Mouse (Mus musculus): ENCODE results near the gene Mtx3.

Gene Mtx3

DNA sequence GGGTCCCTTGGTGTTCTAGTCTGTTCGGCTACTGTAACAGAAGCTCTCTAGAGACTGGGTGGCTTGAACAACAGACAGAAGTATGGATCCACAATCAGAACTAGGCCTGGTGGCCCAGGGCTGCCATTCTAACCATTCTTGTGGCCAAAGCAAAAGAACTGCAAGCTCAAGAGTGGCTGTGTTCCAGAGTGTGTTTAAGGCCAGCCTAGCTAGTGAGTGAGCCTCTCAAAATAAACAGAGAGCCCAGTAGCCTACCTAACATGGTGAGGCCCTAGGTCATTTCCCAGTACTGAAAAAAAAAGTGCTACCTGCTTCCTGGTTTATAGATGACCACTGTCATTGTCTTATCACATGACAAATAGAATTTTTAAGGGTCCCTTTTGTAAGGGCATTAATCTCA is 39.6 kb downstream of the Mtx3 start:
- DNase-seq (ENCODE audit: low spot score in 2 of 2): no peak

DNA sequence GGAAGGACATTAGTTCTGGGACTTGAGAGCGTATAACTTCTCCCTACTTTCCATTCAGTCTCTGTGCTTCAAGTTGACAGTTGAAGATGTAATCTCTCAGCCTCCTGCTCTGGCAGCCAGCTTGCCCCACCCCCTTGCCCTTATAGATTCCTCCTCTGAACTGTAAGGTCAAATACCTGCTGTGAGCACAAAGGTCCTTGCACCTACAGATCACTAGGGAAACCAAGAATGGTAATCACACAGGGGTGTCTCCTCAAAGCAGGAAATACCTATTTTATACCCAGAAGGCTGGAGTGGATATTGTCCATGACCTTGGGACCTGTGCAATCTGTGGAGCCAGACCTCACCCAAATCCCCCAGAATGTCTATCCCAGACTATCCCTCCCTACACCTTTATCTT is 40.4 kb downstream of the Mtx3 start:
- DNase-seq (ENCODE audit: low spot score in 2 of 2): no peak

- DNase-seq (ENCODE audit: low spot score in 2 of 2): no peak
These were observed 54.5 kb downstream of the Mtx3 start for GRCm38 (mm10) chr13:92899087-92899486.

DNA sequence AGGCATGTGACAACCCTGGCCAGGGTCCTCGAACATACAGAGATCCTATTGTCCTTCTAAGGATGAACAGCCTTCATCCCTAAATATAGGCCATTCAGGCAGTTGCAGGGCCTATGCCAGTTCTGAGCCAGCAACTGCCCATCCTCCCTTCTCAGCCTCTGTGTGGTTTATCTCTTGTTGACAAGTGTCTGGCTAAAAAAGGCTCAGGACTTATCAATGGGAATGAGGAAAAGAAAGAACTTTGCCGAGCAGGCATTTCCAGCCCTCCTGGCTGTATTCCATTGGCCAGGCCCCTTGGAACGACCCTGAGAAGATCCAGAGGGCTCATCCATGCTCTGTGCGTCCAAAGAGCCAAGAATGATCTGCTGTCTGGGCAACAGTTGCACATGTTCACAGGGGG is 58.7 kb downstream of the Mtx3 start:
- DNase-seq (ENCODE audit: low spot score in 2 of 2): no peak

GRCm38 (mm10) chr13:92905944-92906343 is 61.4 kb downstream of the Mtx3 start:
- no peak for DNase-seq (ENCODE audit: low spot score in 2 of 2)

DNA sequence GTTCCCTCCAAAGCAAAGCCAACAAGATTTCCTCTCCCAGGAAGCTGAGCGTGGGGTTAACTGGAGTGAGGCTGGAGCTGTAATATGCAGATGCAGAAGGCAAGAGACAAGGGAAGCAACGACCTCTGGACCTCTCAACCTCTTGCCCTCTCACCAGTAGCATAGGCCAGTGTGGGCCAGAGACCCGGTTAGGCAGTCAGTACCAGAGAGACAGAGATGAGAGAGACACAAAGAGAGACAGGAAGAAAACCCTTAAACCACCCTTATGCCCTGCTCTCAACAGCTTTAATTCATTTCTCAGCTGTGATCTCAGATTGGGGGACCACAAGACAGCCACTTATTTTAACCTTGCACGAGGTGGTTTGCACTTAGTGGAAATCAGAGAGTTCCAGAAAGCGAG is 62.8 kb downstream of the Mtx3 start:
- DNase-seq (ENCODE audit: low spot score in 2 of 2): no peak
